Mouse (Mus musculus): ENCODE measurements around the gene Dvl2.
"Not testable (repeated sequence)": the region's sequence is repeated elsewhere in the genome, so short reads cannot be mapped to it uniquely, and the experiment has no call there.

Gene Dvl2

GRCm38 (mm10) chr11:70000396-70000898 lies at the start of gene Dvl2:
TSS of gene Dvl2 (plus strand) at chr11:70000595.
- DNase-seq (ENCODE audit: low spot score in 2 of 2): peak; percentile 88 to 91

- no peak for DNase-seq (ENCODE audit: low spot score in 2 of 2)
Observed at GRCm38 (mm10) chr11:69950807-69951459, 49.5 kb upstream of the Dvl2 start.

- DNase-seq (ENCODE audit: low spot score in 2 of 2): no peak
Observed at GRCm38 (mm10) chr11:69952274-69952673, 48.1 kb upstream of the Dvl2 start.

GRCm38 (mm10) chr11:69953267-69953915 lies 47.0 kb upstream of the Dvl2 start:
- DNase-seq (ENCODE audit: low spot score in 2 of 2): no peak

- DNase-seq (ENCODE audit: low spot score in 2 of 2): not testable (repeated sequence)
Observed at GRCm38 (mm10) chr11:69955618-69956017, 44.8 kb upstream of the Dvl2 start.

GRCm38 (mm10) chr11:69956218-69956617 lies 44.2 kb upstream of the Dvl2 start:
- DNase-seq (ENCODE audit: low spot score in 2 of 2): no peak

- no peak for DNase-seq (ENCODE audit: low spot score in 2 of 2)
Observed at GRCm38 (mm10) chr11:69960616-69961015, 39.8 kb upstream of the Dvl2 start.

- DNase-seq (ENCODE audit: low spot score in 2 of 2): no peak
Observed at GRCm38 (mm10) chr11:69961841-69962240, 38.6 kb upstream of the Dvl2 start.

GRCm38 (mm10) chr11:69964650-69965270 lies 35.6 kb upstream of the Dvl2 start, which contains the start of gene Cldn7:
TSS of gene Cldn7 (plus strand) at chr11:69964779.
- no peak for DNase-seq (ENCODE audit: low spot score in 2 of 2)

GRCm38 (mm10) chr11:69965271-69966005 lies 35.0 kb upstream of the Dvl2 start:
- no peak for DNase-seq (ENCODE audit: low spot score in 2 of 2)

GRCm38 (mm10) chr11:69966006-69966859 lies 34.2 kb upstream of the Dvl2 start:
- DNase-seq (ENCODE audit: low spot score in 2 of 2): no peak

- no peak for DNase-seq (ENCODE audit: low spot score in 2 of 2)
Observed at GRCm38 (mm10) chr11:69966860-69967517, 33.4 kb upstream of the Dvl2 start.

- DNase-seq (ENCODE audit: low spot score in 2 of 2): no peak
Observed at GRCm38 (mm10) chr11:69968793-69969192, 31.6 kb upstream of the Dvl2 start.

GRCm38 (mm10) chr11:69970222-69970621 lies 30.2 kb upstream of the Dvl2 start:
- no peak for DNase-seq (ENCODE audit: low spot score in 2 of 2)

- no peak for DNase-seq (ENCODE audit: low spot score in 2 of 2)
Observed at GRCm38 (mm10) chr11:69970775-69971174, 29.6 kb upstream of the Dvl2 start.

- DNase-seq (ENCODE audit: low spot score in 2 of 2): no peak
Observed at GRCm38 (mm10) chr11:69974907-69975306, 25.5 kb upstream of the Dvl2 start.

- DNase-seq (ENCODE audit: low spot score in 2 of 2): no peak
Observed at GRCm38 (mm10) chr11:69976271-69976670, 24.1 kb upstream of the Dvl2 start.

- DNase-seq (ENCODE audit: low spot score in 2 of 2): peak in 1 of 2 experiments; percentile 20
Observed at GRCm38 (mm10) chr11:69979827-69980195, 20.6 kb upstream of the Dvl2 start.

- peak; percentile 92 for DNase-seq (ENCODE audit: low spot score in 2 of 2)
Observed at GRCm38 (mm10) chr11:69980196-69981140, 19.9 kb upstream of the Dvl2 start.

All from natural killer cell, adult 2 months (primary cell).